Mouse (Mus musculus) embryo, embryonic 9.5 days (tissue): ENCODE results near the gene Klhdc1.

Experiments used
- DNase-seq: peaks from one replicate; pipeline ENCODE4 v3.0.0-alpha.2; 2017; ENCODE audit errors: extremely low spot score

Klhdc1 gene

DNA sequence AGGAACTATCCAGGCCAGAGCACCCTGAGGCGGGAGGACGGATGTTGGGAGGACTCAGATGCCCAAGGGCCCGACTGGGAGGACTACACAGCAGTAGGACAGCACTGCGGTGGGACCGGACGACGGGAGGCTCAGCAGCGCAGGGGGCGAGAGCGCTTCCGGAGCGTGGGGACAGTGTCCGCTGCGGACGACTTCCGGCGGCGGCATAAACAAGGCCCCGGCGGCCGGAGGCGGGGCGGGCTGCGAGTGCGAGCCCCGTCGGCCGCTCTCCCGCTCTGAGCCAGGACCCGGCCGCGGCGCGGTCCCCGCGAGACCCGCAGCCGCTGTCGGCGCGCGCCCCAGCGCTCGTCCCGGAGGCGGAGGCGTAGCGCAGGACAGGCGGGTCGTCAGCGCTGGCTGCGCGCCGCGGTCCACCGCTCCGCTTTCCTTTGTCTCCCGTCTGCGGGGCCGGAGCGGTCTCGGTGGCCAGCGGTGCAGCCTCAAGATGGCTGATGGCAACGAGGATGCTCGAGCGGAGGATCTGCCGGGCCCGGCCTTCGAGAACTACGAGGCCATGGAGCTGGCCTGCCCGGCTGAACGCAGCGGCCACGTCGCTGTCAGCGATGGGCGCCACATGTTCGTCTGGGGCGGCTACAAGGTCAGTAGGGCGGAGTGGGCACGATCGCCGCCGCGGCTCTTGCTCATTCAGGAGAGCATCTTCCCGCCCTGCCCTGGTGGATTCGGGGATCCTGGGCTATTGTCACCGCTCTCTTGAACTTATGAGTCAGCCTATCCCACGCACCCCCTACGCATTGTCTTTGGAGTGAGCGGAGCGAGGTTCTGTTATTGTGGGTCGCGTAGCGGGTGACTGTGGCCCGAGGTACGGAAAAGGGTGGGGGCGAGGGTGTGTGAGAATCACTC, 55.8 kb downstream of the Klhdc1 start, which contains the start of gene Klhdc2:
TSS of gene Klhdc2 (plus strand) at position 171 of the 900 bp plus-strand sequence.
- DNase-seq, result peak; percentile 89

GRCm38 (mm10) chr12:69297411-69298150, 56.6 kb downstream of the Klhdc1 start:
- DNase-seq, result peak; percentile 27

DNA sequence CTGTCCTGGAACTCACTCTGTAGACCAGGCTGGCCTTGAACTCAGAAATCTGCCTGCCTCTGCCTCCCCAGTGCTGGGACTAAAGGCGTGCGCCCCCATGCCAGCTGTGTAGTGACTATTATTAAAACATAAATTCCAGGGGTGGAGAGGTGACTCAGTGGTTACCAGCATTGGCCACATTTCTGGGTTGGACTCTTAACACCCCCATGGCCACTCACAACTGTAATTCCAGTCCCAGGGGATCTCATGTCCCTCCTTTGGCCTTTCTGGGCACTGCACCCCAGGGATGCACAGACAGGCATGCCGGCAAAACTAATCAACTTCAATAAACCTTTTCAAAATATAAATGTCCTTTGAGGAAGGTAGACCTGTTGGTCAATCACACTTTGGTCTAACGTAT, 57.3 kb downstream of the Klhdc1 start:
- no peak for DNase-seq

DNA sequence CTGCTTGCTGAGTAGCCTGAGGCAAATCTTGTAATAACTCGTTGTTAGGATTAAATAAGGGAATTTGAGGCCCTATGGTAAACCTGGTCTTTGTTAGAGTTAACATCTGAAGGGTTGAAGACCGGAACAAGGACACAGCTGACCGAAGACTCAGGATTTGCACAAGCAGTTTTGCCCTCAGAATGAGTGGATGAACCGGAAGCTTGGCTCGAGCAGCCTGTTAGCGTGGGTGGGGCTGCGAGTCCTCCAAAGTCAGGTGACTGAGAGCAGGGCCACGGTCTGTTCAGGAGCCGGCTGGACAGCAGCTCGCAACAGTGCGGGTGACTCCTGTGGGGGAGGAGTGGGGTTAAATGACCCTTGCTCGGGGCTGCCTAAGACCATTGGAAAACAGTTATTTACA, 58.3 kb downstream of the Klhdc1 start:
- no peak for DNase-seq

DNA sequence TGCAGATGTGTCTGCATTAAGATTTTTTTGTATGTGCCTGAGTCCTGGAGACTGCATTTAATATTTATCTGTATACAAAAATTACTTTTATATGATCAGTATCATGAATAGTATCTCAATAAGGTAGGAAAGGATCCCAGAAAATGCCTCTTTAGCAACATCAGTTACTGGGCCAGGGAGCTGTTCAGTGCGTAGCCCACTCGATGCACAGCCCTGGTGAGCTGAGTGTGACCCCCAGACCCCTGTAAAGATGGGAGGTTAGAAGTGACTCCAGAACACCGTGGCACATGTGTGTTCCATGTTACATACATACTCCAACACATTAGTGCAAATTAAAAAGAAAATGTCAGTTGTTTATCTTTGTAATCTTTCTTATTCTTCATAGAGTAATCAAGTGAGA, 58.9 kb downstream of the Klhdc1 start:
- DNase-seq, result no peak

GRCm38 (mm10) chr12:69300391-69300790, 59.4 kb downstream of the Klhdc1 start:
- DNase-seq, result no peak

DNA sequence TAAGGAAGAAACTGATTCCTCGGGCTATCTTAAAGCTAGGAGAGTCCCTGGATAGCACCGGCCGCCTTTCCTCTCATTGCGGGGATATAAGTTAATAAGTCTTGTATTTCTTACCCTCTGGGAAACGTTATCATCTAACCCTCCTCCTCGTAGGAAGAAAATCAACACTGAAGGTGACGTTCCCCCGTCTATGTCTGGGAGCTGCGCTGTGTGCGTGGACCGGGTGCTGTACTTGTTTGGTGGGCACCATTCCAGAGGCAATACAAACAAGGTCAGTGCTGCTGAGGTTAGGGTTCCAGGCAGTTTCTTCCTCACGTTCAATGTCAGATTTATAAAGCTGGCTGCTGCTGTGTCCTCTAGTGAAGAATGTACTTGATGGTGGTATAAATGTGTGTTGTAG, 61.2 kb downstream of the Klhdc1 start:
- no peak for DNase-seq

- DNase-seq, result no peak
Measured at GRCm38 (mm10) chr12:69304051-69304450, 63.1 kb downstream of the Klhdc1 start.

DNA sequence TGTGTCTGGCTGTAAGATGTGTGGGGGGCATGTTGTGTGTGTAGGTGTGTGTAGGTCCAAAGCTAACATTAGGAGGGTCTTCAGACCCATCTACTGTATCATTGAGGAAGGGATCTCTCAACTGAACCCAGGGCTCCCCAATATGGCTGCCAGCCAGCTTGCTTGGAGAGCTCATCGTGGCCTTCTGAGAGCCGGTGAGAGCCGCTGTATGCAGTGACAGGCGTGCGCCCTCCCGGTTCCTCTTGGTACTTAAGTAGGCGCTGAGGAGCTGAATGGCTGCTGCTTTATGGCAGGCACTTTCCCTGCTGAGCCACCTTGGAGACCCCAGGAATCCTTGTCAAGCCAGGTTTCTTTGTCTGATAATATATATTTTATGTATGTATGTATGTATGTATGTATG, 65.4 kb downstream of the Klhdc1 start:
- no peak for DNase-seq

DNA sequence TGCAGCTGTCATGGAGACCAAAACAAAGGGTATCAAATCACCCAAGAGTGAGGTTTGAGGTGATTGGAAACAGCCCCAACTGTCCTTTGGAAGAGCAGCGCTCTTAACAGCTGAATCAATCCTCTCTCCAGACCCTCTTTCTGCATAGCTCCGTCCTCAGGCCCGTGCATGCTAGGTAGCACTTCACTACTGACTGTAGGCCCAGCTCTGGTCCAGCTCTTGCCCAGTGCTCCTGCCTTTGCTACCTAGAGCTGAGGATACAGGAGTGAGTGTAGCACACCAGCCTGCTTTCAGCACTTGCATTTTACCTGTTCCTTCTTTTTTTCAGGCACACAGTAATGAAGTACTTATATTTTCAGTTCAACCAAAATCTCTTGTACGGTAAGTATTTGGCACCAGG, 68.7 kb downstream of the Klhdc1 start:
- no peak for DNase-seq

GRCm38 (mm10) chr12:69318431-69318830, 77.5 kb downstream of the Klhdc1 start:
- no peak for DNase-seq

- no peak for DNase-seq
Measured at GRCm38 (mm10) chr12:69331187-69331586, 90.2 kb downstream of the Klhdc1 start.

GRCm38 (mm10) chr12:69332147-69332546, 91.2 kb downstream of the Klhdc1 start:
- no peak for DNase-seq

- no peak for DNase-seq
Measured at GRCm38 (mm10) chr12:69333547-69333946, 92.6 kb downstream of the Klhdc1 start.
